In genomic region chr17:28609543-28609942, GRCm38 (mm10) we compare ENCODE assay signal across 19 mouse cellular contexts. TPM values are rescaled to one million over a fixed set of nuclear protein-coding genes. Genes with fewer than 3 reads are reported as not detected.
"Had no signal": no experiment of that assay in that cellular context is flagged by ENCODE, and none has a peak within 500 bp of the region (broad histone marks: within the 10 kb centered on the region; RNA-seq: fewer than 3 reads in every experiment).

No protein-coding gene starts in this region.

- H3K4me2 ChIP-seq: kidney, embryonic 15.5 days; liver, embryonic 13.5 days; lung, embryonic 14.5 days; neural tube, embryonic 12.5 days had no signal

- H3K4me3 ChIP-seq: kidney, embryonic 15.5 days; left cerebral cortex, adult 2 months; limb, embryonic 10.5 days; liver, embryonic 13.5 days; midbrain, embryonic 10.5 days; neural tube, embryonic 12.5 days had no signal

- H3K27ac ChIP-seq: kidney, embryonic 15.5 days; left cerebral cortex, adult 2 months; limb, embryonic 10.5 days; liver, embryonic 13.5 days; midbrain, embryonic 10.5 days; neural tube, embryonic 12.5 days had no signal

- H3K27me3 ChIP-seq: kidney, embryonic 15.5 days; liver, embryonic 13.5 days; neural tube, embryonic 12.5 days had no signal

- H3K9me3 ChIP-seq: kidney, embryonic 15.5 days; limb, embryonic 10.5 days; liver, embryonic 13.5 days; midbrain, embryonic 10.5 days; neural tube, embryonic 12.5 days had no signal

- H3K9ac ChIP-seq: kidney, embryonic 15.5 days; liver, embryonic 13.5 days; lung, embryonic 14.5 days; neural tube, embryonic 12.5 days had no signal

- DNase-seq: kidney, postnatal 4 days; liver, embryonic 13.5 days; lung, embryonic 14.5 days; lung, postnatal 10 days; lung, postnatal 4 days; midbrain, embryonic 14.5 days; thymus, adult 18-20 months; thymus, postnatal 25 days had no signal

- ATAC-seq: intestine, embryonic 16.5 days had no signal

- H3K4me1 ChIP-seq: kidney, embryonic 15.5 days; limb, embryonic 10.5 days; midbrain, embryonic 10.5 days; neural tube, embryonic 12.5 days had no signal

RNA-seq across cellular contexts. Expression of gene Lhfpl5, which starts 34.1 kb away (rescaled TPM):
- total RNA-seq: megakaryocyte, adult 5-6 weeks; monocyte, adult 5-6 weeks; neutrophil, adult 5-6 weeks had no signal
- polyA plus RNA-seq: liver, embryonic 13.5 days had no signal

RNA-seq across cellular contexts. Expression of gene Clps, which starts 49.0 kb away (rescaled TPM):
- total RNA-seq: layer of hippocampus, postnatal 25 days; left cerebral cortex, adult 2 months; left cerebral cortex, postnatal 14 days; megakaryocyte, adult 5-6 weeks; monocyte, adult 5-6 weeks; neutrophil, adult 5-6 weeks had no signal
- polyA plus RNA-seq: limb, embryonic 10.5 days; midbrain, embryonic 10.5 days; midbrain, embryonic 14.5 days; neural tube, embryonic 12.5 days had no signal
